Mouse (Mus musculus) cerebellum, postnatal 14 days (tissue): ENCODE measurements around the gene Set.
"Not testable (repeated sequence)": the region's sequence is repeated elsewhere in the genome, so short reads cannot be mapped to it uniquely, and the experiment has no call there.

Source experiments
- DNase-seq, 2 experiments: peaks; one replicate each; pipeline ENCODE4 v3.0.0; 2021; ENCODE audit warnings: mixed read lengths in 2 of 2

Set gene

GRCm38 (mm10) chr2:30057223-30057904 lies at the start of gene Set:
Gene Set (plus strand): TSS chr2:30057378.
- DNase-seq = no peak

GRCm38 (mm10) chr2:30009101-30009500 lies 48.1 kb upstream of the Set start:
- no peak for DNase-seq

- DNase-seq = peak; percentile 89 to 91
Measured at GRCm38 (mm10) chr2:30010840-30011281, 46.3 kb upstream of the Set start.

GRCm38 (mm10) chr2:30014326-30014966 lies 42.7 kb upstream of the Set start:
- DNase-seq = no peak

GRCm38 (mm10) chr2:30025454-30025853 lies 31.7 kb upstream of the Set start:
- DNase-seq = no peak

- no peak for DNase-seq
Measured at GRCm38 (mm10) chr2:30026997-30027396, 30.2 kb upstream of the Set start.

GRCm38 (mm10) chr2:30032244-30032846 lies 24.8 kb upstream of the Set start:
- DNase-seq = peak in 1 of 2 experiments; percentile 45

- DNase-seq = no peak
Measured at GRCm38 (mm10) chr2:30032957-30033356, 24.2 kb upstream of the Set start.

- no peak for DNase-seq
Measured at GRCm38 (mm10) chr2:30037762-30038161, 19.4 kb upstream of the Set start.

- no peak for DNase-seq
Measured at GRCm38 (mm10) chr2:30038370-30038769, 18.8 kb upstream of the Set start.

GRCm38 (mm10) chr2:30039687-30040086 lies 17.5 kb upstream of the Set start:
- no peak for DNase-seq

GRCm38 (mm10) chr2:30042445-30042844 lies 14.7 kb upstream of the Set start:
- peak; percentile 87 to 95 for DNase-seq

- DNase-seq = no peak
Measured at GRCm38 (mm10) chr2:30044550-30044949, 12.6 kb upstream of the Set start.

- DNase-seq = no peak
Measured at GRCm38 (mm10) chr2:30047127-30047526, 10.1 kb upstream of the Set start.

- DNase-seq = no peak
Measured at GRCm38 (mm10) chr2:30048101-30048501, 9.1 kb upstream of the Set start.

- DNase-seq = peak; percentile 99
Measured at GRCm38 (mm10) chr2:30048699-30049388, 8.3 kb upstream of the Set start, which contains the start of gene Wdr34. Gene Wdr34 (minus strand): TSS chr2:30048881.

GRCm38 (mm10) chr2:30049831-30050230 lies 7.3 kb upstream of the Set start:
- no peak for DNase-seq

GRCm38 (mm10) chr2:30051992-30052761 lies 5.0 kb upstream of the Set start:
- no peak for DNase-seq

- DNase-seq = not testable (repeated sequence)
Measured at GRCm38 (mm10) chr2:30055310-30055709, 1.9 kb upstream of the Set start.

- no peak for DNase-seq
Measured at GRCm38 (mm10) chr2:30056736-30057135, 442 bp upstream of the Set start.

GRCm38 (mm10) chr2:30058418-30058817 lies 1.2 kb downstream of the Set start:
- DNase-seq = no peak
